Mouse (Mus musculus) forelimb bud, embryonic 11.5 days (tissue): ENCODE results near the gene Rab36.
"Not testable (repeated sequence)": the region's sequence is repeated elsewhere in the genome, so short reads cannot be mapped to it uniquely, and the experiment has no call there.

Source experiments
- DNase-seq: peaks from one replicate; pipeline ENCODE4 v3.0.0-alpha.2; 2012; ENCODE audit warnings: low read depth, low spot score

Rab36 gene

GRCm38 (mm10) chr10:75036883-75037379, at the start of gene Rab36:
Gene Rab36, plus strand, starts transcription at chr10:75037058.
- DNase-seq = peak; percentile 98

GRCm38 (mm10) chr10:74987698-74988470, 49.0 kb upstream of the Rab36 start:
- no peak for DNase-seq

GRCm38 (mm10) chr10:74989814-74990213, 47.0 kb upstream of the Rab36 start:
- no peak for DNase-seq

GRCm38 (mm10) chr10:74990584-74991322, 46.1 kb upstream of the Rab36 start:
- DNase-seq = no peak

- DNase-seq = no peak
These were observed 42.0 kb upstream of the Rab36 start for GRCm38 (mm10) chr10:74994863-74995262.

- DNase-seq = no peak
These were observed 41.5 kb upstream of the Rab36 start for GRCm38 (mm10) chr10:74995377-74995776.

GRCm38 (mm10) chr10:75001391-75001790, 35.5 kb upstream of the Rab36 start:
- no peak for DNase-seq

- DNase-seq = no peak
These were observed 32.8 kb upstream of the Rab36 start for GRCm38 (mm10) chr10:75004067-75004466.

GRCm38 (mm10) chr10:75006889-75007662, 29.8 kb upstream of the Rab36 start:
- no peak for DNase-seq

GRCm38 (mm10) chr10:75010704-75011103, 26.2 kb upstream of the Rab36 start:
- DNase-seq = no peak

- DNase-seq = no peak
These were observed 21.4 kb upstream of the Rab36 start for GRCm38 (mm10) chr10:75015465-75015864.

- no peak for DNase-seq
These were observed 20.4 kb upstream of the Rab36 start for GRCm38 (mm10) chr10:75016481-75016880.

- no peak for DNase-seq
These were observed 16.6 kb upstream of the Rab36 start for GRCm38 (mm10) chr10:75020271-75020670.

- peak; percentile 73 for DNase-seq
These were observed 15.7 kb upstream of the Rab36 start for GRCm38 (mm10) chr10:75021138-75021537.

GRCm38 (mm10) chr10:75026491-75026890, 10.4 kb upstream of the Rab36 start:
- no peak for DNase-seq

- DNase-seq = no peak
These were observed 8.1 kb upstream of the Rab36 start for GRCm38 (mm10) chr10:75028743-75029142.

GRCm38 (mm10) chr10:75029677-75030076, 7.2 kb upstream of the Rab36 start:
- DNase-seq = no peak

- DNase-seq = no peak
These were observed 6.6 kb upstream of the Rab36 start for GRCm38 (mm10) chr10:75030234-75030633.

- DNase-seq = no peak
These were observed 5.3 kb upstream of the Rab36 start for GRCm38 (mm10) chr10:75031345-75032114.

- DNase-seq = peak; percentile 31
These were observed 4.5 kb upstream of the Rab36 start, which contains the start of gene Rsph14 for GRCm38 (mm10) chr10:75032395-75032794. Gene Rsph14, minus strand, starts transcription at chr10:75032586.

- DNase-seq = not testable (repeated sequence)
These were observed 5.2 kb downstream of the Rab36 start for GRCm38 (mm10) chr10:75042060-75042459.
